Mouse (Mus musculus): ENCODE results near the gene Kcnq4. TPM values are rescaled to one million over a fixed set of nuclear protein-coding genes. Genes with fewer than 3 reads are reported as not detected.

Kcnq4 gene
- polyA plus RNA-seq, 1 experiment from 2014 or later = 1.0 TPM

GRCm38 (mm10) chr4:120747243-120747792 lies 1.1 kb downstream of the Kcnq4 start:
- Histone ChIP-seq H3K4me2 (peak overlapping the region; percentile 100), H3K27me3 (ENCODE audit: control insufficient read depth, insufficient read depth, low read length) (peaks cover 78% of the 10 kb centered on the region), H3K27ac (ENCODE audit: low read depth, low read length) (no peak overlapping the region), H3K9me3 (replicated peaks; ENCODE audit: control insufficient read depth, low read length) (no peaks in the 10 kb centered on the region), H3K9ac (ENCODE audit: low read depth, low read length) (peak overlapping the region; percentile 54; the same call in 1 of the 2 replicates), H3K36me3 (ENCODE audit: control insufficient read depth, insufficient read depth, low read length) (no peaks in the 10 kb centered on the region), H3K4me1 (ENCODE audit: control insufficient read depth, insufficient read depth, low read length) (peaks cover 7% of the 10 kb centered on the region), H3K4me3 (ENCODE audit: low read depth, low read length) (peak overlapping the region; percentile 65)
- whole genome bisulfite sequencing (ENCODE audit: insufficient replicate concordance) = 1% methylated on average over 32 of the region's 75 CpGs
- peak; percentile 13; the same call in 1 of the 2 replicates for ATAC-seq (replicated peaks; ENCODE audit: insufficient number of reproducible peaks, low FRiP score, low TSS enrichment)

- Histone ChIP-seq H3K36me3 (ENCODE audit: control insufficient read depth, insufficient read depth, low read length) (no peaks in the 10 kb centered on the region), H3K9me3 (replicated peaks; ENCODE audit: control insufficient read depth, low read length) (no peaks in the 10 kb centered on the region), H3K27ac (ENCODE audit: low read depth, low read length) (no peak overlapping the region), H3K9ac (ENCODE audit: low read depth, low read length) (peak overlapping the region; percentile 54; the same call in 1 of the 2 replicates), H3K4me2 (peak overlapping the region; percentile 100), H3K4me1 (ENCODE audit: control insufficient read depth, insufficient read depth, low read length) (peaks cover 7% of the 10 kb centered on the region), H3K4me3 (ENCODE audit: low read depth, low read length) (peak overlapping the region; percentile 65), H3K27me3 (ENCODE audit: control insufficient read depth, insufficient read depth, low read length) (peaks cover 74% of the 10 kb centered on the region)
- ATAC-seq (replicated peaks; ENCODE audit: insufficient number of reproducible peaks, low FRiP score, low TSS enrichment) = peak; percentile 51; the same call in 1 of the 2 replicates
- 3% methylated on average over 35 of the region's 53 CpGs for WGBS (ENCODE audit: insufficient replicate concordance)
Measured at GRCm38 (mm10) chr4:120746552-120747150, 1.8 kb downstream of the Kcnq4 start.

GRCm38 (mm10) chr4:120745731-120746551 lies 2.5 kb downstream of the Kcnq4 start:
- Histone ChIP-seq H3K27ac (ENCODE audit: low read depth, low read length) (no peak overlapping the region), H3K4me3 (ENCODE audit: low read depth, low read length) (peak overlapping the region; percentile 65; the same call in 1 of the 2 replicates), H3K9ac (ENCODE audit: low read depth, low read length) (no peak overlapping the region), H3K9me3 (replicated peaks; ENCODE audit: control insufficient read depth, low read length) (no peaks in the 10 kb centered on the region), H3K4me1 (ENCODE audit: control insufficient read depth, insufficient read depth, low read length) (peaks cover 7% of the 10 kb centered on the region), H3K4me2 (peak overlapping the region; percentile 100; the same call in 1 of the 2 replicates), H3K27me3 (ENCODE audit: control insufficient read depth, insufficient read depth, low read length) (peaks cover 72% of the 10 kb centered on the region), H3K36me3 (ENCODE audit: control insufficient read depth, insufficient read depth, low read length) (no peaks in the 10 kb centered on the region)
- ATAC-seq (replicated peaks; ENCODE audit: insufficient number of reproducible peaks, low FRiP score, low TSS enrichment) = no peak
- 35% methylated on average over 10 of the region's 10 CpGs for WGBS (ENCODE audit: insufficient replicate concordance)

GRCm38 (mm10) chr4:120743636-120744035 lies 4.8 kb downstream of the Kcnq4 start:
- Histone ChIP-seq H3K4me2 (no peak overlapping the region), H3K9me3 (replicated peaks; ENCODE audit: control insufficient read depth, low read length) (no peaks in the 10 kb centered on the region), H3K27ac (ENCODE audit: low read depth, low read length) (no peak overlapping the region), H3K9ac (ENCODE audit: low read depth, low read length) (no peak overlapping the region), H3K4me3 (ENCODE audit: low read depth, low read length) (no peak overlapping the region), H3K4me1 (ENCODE audit: control insufficient read depth, insufficient read depth, low read length) (peaks cover 7% of the 10 kb centered on the region), H3K27me3 (ENCODE audit: control insufficient read depth, insufficient read depth, low read length) (peaks cover 56% of the 10 kb centered on the region), H3K36me3 (ENCODE audit: control insufficient read depth, insufficient read depth, low read length) (no peaks in the 10 kb centered on the region)
- no peak for ATAC-seq (replicated peaks; ENCODE audit: insufficient number of reproducible peaks, low FRiP score, low TSS enrichment)
- WGBS (ENCODE audit: insufficient replicate concordance) = 47% methylated on average over 3 of the region's 3 CpGs

- H3K9me3 ChIP-seq (replicated peaks; ENCODE audit: control insufficient read depth, low read length) = no peaks in the 10 kb centered on the region
- H3K27ac ChIP-seq (ENCODE audit: low read depth, low read length) = no peak overlapping the region
- no peaks in the 10 kb centered on the region for H3K36me3 ChIP-seq (ENCODE audit: control insufficient read depth, insufficient read depth, low read length)
- peaks cover 3% of the 10 kb centered on the region; the same call in 1 of the 2 replicates for H3K4me1 ChIP-seq (ENCODE audit: control insufficient read depth, insufficient read depth, low read length)
- WGBS (ENCODE audit: insufficient replicate concordance) = 72% methylated on average over 6 of the region's 6 CpGs
- H3K9ac ChIP-seq (ENCODE audit: low read depth, low read length) = no peak overlapping the region
- ATAC-seq (replicated peaks; ENCODE audit: insufficient number of reproducible peaks, low FRiP score, low TSS enrichment) = no peak
- no peak overlapping the region for H3K4me2 ChIP-seq
- H3K4me3 ChIP-seq (ENCODE audit: low read depth, low read length) = no peak overlapping the region
- H3K27me3 ChIP-seq (ENCODE audit: control insufficient read depth, insufficient read depth, low read length) = peaks cover 50% of the 10 kb centered on the region
Measured at GRCm38 (mm10) chr4:120741303-120741702, 7.1 kb downstream of the Kcnq4 start.

GRCm38 (mm10) chr4:120734012-120734622 lies 14.3 kb downstream of the Kcnq4 start:
- no peak for ATAC-seq (replicated peaks; ENCODE audit: insufficient number of reproducible peaks, low FRiP score, low TSS enrichment)
- no peak overlapping the region for H3K9ac ChIP-seq (ENCODE audit: low read depth, low read length)
- H3K4me3 ChIP-seq (ENCODE audit: low read depth, low read length) = no peak overlapping the region
- H3K9me3 ChIP-seq (replicated peaks; ENCODE audit: control insufficient read depth, low read length) = no peaks in the 10 kb centered on the region
- H3K27ac ChIP-seq (ENCODE audit: low read depth, low read length) = no peak overlapping the region
- H3K36me3 ChIP-seq (ENCODE audit: control insufficient read depth, insufficient read depth, low read length) = no peaks in the 10 kb centered on the region
- peaks cover 17% of the 10 kb centered on the region for H3K4me1 ChIP-seq (ENCODE audit: control insufficient read depth, insufficient read depth, low read length)
- 71% methylated on average over 5 of the region's 5 CpGs for WGBS (ENCODE audit: insufficient replicate concordance)
- H3K27me3 ChIP-seq (ENCODE audit: control insufficient read depth, insufficient read depth, low read length) = peaks cover 59% of the 10 kb centered on the region
- H3K4me2 ChIP-seq = no peak overlapping the region

- H3K36me3 ChIP-seq (ENCODE audit: control insufficient read depth, insufficient read depth, low read length) = no peaks in the 10 kb centered on the region
- no peak overlapping the region for H3K9ac ChIP-seq (ENCODE audit: low read depth, low read length)
- ATAC-seq (replicated peaks; ENCODE audit: insufficient number of reproducible peaks, low FRiP score, low TSS enrichment) = no peak
- no peak overlapping the region for H3K4me2 ChIP-seq
- 72% methylated on average over 6 of the region's 6 CpGs for WGBS (ENCODE audit: insufficient replicate concordance)
- peaks cover 20% of the 10 kb centered on the region for H3K4me1 ChIP-seq (ENCODE audit: control insufficient read depth, insufficient read depth, low read length)
- no peak overlapping the region for H3K4me3 ChIP-seq (ENCODE audit: low read depth, low read length)
- H3K9me3 ChIP-seq (replicated peaks; ENCODE audit: control insufficient read depth, low read length) = no peaks in the 10 kb centered on the region
- no peak overlapping the region for H3K27ac ChIP-seq (ENCODE audit: low read depth, low read length)
- peaks cover 48% of the 10 kb centered on the region for H3K27me3 ChIP-seq (ENCODE audit: control insufficient read depth, insufficient read depth, low read length)
Measured at GRCm38 (mm10) chr4:120732737-120733136, 15.7 kb downstream of the Kcnq4 start.

GRCm38 (mm10) chr4:120731030-120731644 lies 17.3 kb downstream of the Kcnq4 start:
- Histone ChIP-seq H3K9me3 (replicated peaks; ENCODE audit: control insufficient read depth, low read length) (no peaks in the 10 kb centered on the region), H3K4me1 (ENCODE audit: control insufficient read depth, insufficient read depth, low read length) (peaks cover 21% of the 10 kb centered on the region), H3K4me3 (ENCODE audit: low read depth, low read length) (peak overlapping the region; percentile 60), H3K36me3 (ENCODE audit: control insufficient read depth, insufficient read depth, low read length) (no peaks in the 10 kb centered on the region), H3K27me3 (ENCODE audit: control insufficient read depth, insufficient read depth, low read length) (peaks cover 36% of the 10 kb centered on the region), H3K27ac (ENCODE audit: low read depth, low read length) (no peak overlapping the region), H3K9ac (ENCODE audit: low read depth, low read length) (peak overlapping the region; percentile 64), H3K4me2 (peak overlapping the region; percentile 98)
- ATAC-seq (replicated peaks; ENCODE audit: insufficient number of reproducible peaks, low FRiP score, low TSS enrichment) = peak; percentile 89
- WGBS (ENCODE audit: insufficient replicate concordance) = under 1% methylated on average over 40 of the region's 40 CpGs
